Mouse (Mus musculus): ENCODE results near the gene Espnl.

The Espnl gene

DNA sequence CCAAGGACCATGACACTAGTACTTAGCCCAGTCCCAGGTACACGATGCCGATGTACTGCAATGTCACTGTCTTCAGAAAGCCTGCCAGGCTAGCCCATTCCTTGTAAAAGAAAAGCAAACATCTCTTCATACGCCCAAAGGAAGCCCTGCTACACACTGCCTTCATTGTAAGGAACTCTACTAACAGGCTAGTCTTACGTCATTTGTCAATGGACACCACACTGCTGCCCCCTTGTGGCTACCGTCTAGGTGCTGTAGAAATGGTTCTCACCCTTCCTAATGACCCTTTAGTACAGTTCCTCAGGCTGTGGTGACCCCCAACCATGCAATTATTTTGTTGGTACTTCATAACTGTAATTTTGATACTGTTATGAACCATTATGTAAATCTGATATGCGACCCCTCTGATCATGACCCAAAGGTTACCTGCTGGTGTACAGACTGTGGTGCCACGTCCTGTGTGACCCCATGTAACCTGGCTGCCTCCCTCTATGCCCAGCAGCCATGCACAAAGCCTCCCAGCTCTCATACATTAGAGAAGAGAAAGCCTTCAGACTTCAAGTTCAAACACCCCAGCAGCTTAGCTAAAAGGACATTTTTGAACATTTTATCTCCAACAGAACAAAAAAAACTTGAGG, 58.7 kb downstream of the Espnl start:
- peak; percentile 58 for DNase-seq (ENCODE audit: low spot score)

DNA sequence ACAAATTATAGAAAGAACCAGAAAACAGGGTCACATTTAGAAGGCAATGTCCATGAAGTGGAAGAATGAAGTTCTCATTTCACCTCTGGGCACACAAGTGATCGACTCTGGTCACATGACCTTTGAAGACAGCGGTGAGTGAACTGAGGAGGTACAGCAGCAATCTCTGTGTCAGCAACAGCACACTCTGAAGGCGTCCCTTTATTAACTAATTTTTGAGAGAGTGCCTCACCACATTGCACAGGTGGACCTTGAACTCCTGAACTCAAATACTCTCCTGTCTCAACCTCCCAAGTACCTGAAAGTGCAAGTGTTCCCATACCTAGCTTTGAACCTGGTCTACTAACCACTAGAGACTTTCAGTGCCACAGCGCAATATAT, 59.2 kb downstream of the Espnl start:
- DNase-seq (ENCODE audit: low spot score), result no peak

DNA sequence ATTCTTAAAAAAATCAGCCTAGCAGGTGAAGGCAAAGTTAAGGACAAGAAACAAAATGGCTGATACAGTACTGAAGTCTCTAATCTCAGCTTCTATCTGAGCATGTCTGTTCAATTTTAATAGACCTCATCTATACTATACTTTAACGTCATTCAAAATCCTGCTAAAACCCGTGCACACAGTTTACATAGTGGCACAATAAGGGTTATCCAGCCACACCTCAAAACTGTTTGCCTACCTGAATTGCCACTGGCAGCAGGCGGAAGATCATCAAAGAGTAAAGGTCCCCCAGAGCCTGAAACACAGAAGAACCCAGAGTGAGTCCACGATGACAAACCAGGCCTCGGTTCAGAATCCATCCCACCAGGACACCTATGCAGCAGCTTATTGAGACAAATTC, 68.5 kb downstream of the Espnl start:
- no peak for DNase-seq (ENCODE audit: low spot score)

DNA sequence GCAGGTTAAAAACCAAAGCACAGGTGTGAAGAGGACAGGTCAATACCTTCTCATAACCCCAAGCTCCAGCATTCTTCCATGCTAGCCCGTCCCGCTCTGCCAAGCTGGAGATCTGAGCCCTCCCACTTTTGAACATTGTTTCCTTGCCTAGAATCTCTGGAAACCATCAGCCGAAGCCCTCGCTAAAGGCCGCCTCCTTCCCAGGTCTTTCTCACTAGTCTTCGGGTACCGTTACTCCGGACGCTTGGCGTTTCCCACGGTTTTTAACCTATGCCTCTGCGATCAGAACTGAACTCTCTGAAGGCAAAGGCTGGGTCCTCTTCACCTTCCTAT, 76.0 kb downstream of the Espnl start:
- no peak for DNase-seq (ENCODE audit: low spot score)

Data from T-cell, adult 2 months (primary cell).